Mouse (Mus musculus) adrenal gland, postnatal 25 days (tissue): ENCODE data around the gene Satb1. TPM values are rescaled to one million over a fixed set of nuclear protein-coding genes. Genes with fewer than 3 reads are reported as not detected.
A peak's percentile ranks its signal among the peaks of the same experiment; 100 is the strongest.

Experiments
- DNase-seq: peaks from one replicate; pipeline ENCODE4 v3.0.0; 2021; ENCODE audit warnings: mixed read lengths
- long read RNA-seq: library from polyadenylated mRNA; stranded (forward); transcript quantifications from one replicate; pipeline ENCODE4 v2.0.0, GENCODE M21; 2021
- total RNA-seq: library from RNA; stranded (reverse); gene quantifications from 2 replicates; pipeline ENCODE4 v1.2.3, GENCODE M21; 2021

The Satb1 gene
- total RNA-seq, result 24.1 and 27.1 TPM in 2 replicates
- long read RNA-seq, full-length matches to known transcripts, result 1 of 2 reads
- long read RNA-seq, partial matches to known transcripts, result 0 of 2 reads
- long read RNA-seq, other reads (novel, unspliced or antisense), result 1 of 2 reads

- DNase-seq, result peak; percentile 76
Observed at GRCm38 (mm10) chr17:51832900-51833577, at the start of gene Satb1. Gene Satb1 (minus strand): TSS chr17:51833290.

GRCm38 (mm10) chr17:51882566-51882965 is 49.5 kb upstream of the Satb1 start:
- no peak for DNase-seq

DNA sequence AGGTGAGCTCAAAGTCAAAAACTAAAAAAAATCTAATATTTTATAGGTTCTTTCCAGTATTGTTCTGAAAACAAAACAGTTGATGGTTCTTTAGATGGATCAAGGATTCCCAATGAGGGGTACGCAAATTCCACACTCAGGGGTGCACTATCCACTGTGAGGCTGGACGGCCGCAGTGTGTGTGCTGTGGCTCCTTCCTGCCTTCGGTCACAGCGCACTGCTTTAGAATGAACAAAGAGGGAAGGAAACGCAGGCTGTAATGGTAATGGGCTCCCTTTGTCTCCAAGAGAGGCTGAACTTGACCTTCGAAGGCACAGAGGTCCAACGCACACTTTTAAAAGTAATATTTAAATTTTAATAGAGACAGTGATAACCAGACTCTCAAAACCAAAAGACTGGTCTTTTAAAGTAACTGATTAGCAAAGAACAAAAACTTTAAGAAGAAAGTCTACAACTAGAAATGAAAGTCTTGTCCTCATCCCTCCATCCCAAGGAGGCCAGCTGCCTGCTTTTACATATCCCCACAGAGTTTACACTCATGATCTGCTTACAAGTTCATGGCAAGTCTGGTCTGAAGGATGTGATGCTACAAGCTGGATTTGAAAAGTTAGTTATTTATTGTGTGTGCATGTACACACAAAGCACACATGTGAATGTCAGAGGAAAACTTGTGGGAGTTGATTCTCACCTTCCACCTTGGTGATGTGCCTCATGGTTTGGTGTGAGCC is 48.0 kb upstream of the Satb1 start:
- no peak for DNase-seq

- DNase-seq, result no peak
Observed at GRCm38 (mm10) chr17:51880221-51880620, 47.1 kb upstream of the Satb1 start.

- no peak for DNase-seq
Observed at GRCm38 (mm10) chr17:51879736-51880135, 46.6 kb upstream of the Satb1 start.

- no peak for DNase-seq
Observed at GRCm38 (mm10) chr17:51879171-51879570, 46.1 kb upstream of the Satb1 start.

GRCm38 (mm10) chr17:51876471-51876870 is 43.4 kb upstream of the Satb1 start:
- DNase-seq, result no peak

- no peak for DNase-seq
Observed at GRCm38 (mm10) chr17:51857616-51858015, 24.5 kb upstream of the Satb1 start.

- DNase-seq, result no peak
Observed at GRCm38 (mm10) chr17:51856332-51856731, 23.2 kb upstream of the Satb1 start.

GRCm38 (mm10) chr17:51855261-51855660 is 22.2 kb upstream of the Satb1 start:
- no peak for DNase-seq

DNA sequence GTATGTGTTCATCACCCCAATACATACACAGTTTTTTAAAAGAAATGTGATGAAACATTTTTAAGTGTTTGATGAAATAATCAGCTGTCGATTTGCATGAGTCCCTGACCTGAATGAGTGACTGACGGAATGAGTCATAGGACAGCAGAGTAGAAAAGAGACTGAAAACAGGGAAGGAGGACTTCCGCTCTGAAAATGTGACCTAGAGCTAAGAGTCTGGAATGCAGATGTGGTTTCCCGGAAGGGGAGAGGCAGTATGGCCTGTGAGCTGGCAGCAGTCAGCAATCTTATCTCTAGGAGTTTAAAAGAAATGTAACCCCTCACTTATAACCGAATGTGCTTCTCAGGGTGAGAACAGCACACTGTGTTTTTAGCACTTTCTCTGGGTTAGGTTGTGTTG is 20.9 kb upstream of the Satb1 start:
- no peak for DNase-seq

DNA sequence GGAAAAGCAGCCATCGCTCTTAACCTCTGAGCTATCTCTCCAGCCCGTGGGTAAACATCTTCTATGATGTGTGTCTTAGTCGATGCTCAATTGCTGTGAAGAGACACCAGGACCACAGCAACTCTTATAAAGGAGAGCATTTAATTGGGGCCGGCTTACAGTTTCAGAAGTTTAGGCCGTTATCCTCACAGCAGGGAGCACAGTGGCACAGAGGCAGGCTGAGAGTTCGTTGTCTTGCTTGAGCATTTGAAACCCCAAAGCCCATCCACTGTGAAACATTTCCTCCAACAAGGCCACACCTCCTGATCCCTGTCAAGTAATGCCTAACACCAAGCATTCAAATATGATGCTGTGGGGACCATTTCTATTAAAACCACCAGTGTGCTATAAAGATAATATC is 7.5 kb upstream of the Satb1 start:
- no peak for DNase-seq

GRCm38 (mm10) chr17:51839484-51839883 is 6.4 kb upstream of the Satb1 start:
- no peak for DNase-seq

DNA sequence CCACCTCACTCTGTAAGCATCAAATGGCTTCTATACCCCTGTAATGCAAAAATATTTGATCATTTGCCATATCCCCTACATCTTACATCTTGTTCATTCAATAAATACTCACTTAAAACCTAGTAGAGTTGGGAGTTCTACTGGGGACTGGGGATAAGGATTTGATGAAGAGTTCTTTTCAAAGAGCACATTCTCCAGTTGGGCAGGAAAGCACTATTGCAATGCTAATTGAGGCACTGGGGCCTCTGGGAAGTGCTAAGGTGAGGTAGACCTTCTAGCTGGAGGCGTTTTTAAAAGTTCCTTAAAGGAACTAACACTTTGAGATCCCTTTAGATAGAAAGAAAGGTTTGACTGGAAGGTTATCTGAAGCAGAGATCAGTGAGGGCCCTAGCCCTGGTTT is 3.8 kb upstream of the Satb1 start:
- DNase-seq, result no peak

GRCm38 (mm10) chr17:51836243-51836642 is 3.2 kb upstream of the Satb1 start:
- DNase-seq, result no peak

DNA sequence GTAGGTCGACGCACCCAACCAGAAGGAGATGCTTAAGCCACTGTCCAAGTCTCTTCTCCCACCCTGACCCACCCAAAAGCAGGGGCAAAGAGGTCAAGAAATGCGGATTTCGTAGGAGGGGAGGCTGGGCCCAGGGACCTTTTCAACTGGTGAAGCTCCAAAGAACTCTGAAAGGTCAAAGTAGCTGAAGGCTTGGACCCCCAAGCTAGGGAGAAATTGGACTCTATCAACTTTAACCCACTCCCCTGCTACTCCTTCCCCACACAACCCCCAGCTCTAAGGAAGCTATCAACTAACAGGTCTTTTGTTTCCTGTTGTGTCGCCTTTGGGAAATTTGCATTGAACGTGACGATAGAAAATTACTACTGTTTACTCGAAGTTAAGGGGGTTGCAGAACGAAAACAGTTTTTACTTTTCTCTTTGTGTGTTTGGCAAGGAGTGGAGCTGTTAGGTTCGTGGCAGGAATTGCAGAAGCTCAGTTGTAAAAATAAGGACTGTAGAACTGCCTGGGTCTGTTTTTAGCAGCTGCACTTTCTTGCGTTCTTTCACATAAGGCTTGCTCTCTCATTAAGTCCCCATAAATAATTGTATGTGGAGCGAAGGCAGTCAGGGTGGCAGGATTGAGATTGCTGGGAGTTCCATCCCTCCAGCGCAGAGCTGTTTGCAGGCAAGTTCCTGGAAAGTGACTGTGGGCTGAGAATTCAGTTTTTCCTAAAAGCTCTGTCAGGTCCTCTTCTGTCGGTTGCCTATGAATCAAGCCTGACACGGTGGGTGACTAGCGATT is 680 bp upstream of the Satb1 start:
- DNase-seq, result no peak

- peak; percentile 43 for DNase-seq
Observed at GRCm38 (mm10) chr17:51832421-51832875, 642 bp downstream of the Satb1 start.

GRCm38 (mm10) chr17:51831702-51832420 is 1.2 kb downstream of the Satb1 start:
- peak; percentile 15 for DNase-seq

- DNase-seq, result no peak
Observed at GRCm38 (mm10) chr17:51831121-51831701, 1.9 kb downstream of the Satb1 start.

- no peak for DNase-seq
Observed at GRCm38 (mm10) chr17:51829436-51829835, 3.7 kb downstream of the Satb1 start.

- no peak for DNase-seq
Observed at GRCm38 (mm10) chr17:51827922-51828410, 5.1 kb downstream of the Satb1 start.
